Mouse (Mus musculus) heart, postnatal 36 days (tissue): ENCODE measurements at regions not wholly inside any gene's neighbourhood (a gene's known extent, or its start where the extent isn't known, plus 50 kb on each side); places are given as distances from the start of the nearest gene placed in this dataset.

ENCODE experiments used
- DNase-seq, 2 experiments: peaks; one replicate each; pipeline ENCODE4 v3.0.0; 2021 to 2022
- intact Hi-C: fragments of 180-260 bp; cut with DNase I; formaldehyde crosslinking; loops from one replicate; pipeline ENCODE4 v1.15.1; 2025

DNA sequence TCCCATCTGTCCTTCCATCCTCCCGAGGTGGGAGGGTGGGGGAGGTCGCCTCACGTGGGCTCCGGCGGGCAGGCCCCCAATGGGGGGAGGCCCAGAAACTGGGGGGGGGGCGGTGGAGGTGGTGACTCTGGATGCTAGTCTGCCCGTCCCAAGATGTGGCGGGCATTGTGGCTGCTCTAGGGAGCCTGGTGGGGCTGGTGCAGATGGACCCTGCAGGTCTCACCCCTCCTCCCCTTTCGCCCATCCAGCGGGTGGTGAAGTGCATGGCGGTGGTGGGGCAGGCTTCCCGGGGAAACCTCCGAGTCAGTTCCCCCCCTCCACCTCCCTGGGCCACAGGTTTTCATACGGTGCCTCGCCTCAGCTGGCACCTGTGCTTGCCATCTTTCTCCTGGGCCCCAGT is 88.6 kb downstream of the Inhba start:
- intact Hi-C loops, result no loop called here
- no peak for DNase-seq

DNA sequence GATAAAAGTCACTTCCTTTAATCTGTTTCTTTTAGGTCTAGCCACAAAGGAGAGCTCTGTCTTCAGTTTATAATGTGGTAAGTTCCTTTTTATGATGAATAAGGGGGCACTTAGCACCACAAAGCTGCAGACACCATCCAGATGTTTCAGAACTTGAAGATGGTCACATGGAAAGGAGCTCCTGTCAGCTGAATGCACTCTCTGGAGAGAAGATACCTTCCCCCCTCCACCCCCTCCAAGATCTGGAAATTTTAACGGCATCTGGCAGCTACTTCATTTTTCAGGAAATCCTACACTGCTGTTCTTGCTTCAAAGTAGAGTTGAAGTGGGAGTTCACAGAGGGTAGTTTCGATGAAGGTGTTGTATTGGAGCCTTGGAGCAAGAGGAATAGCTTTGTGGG is 103.2 kb downstream of the Inhba start:
- intact Hi-C loops, result no loop called here

DNA sequence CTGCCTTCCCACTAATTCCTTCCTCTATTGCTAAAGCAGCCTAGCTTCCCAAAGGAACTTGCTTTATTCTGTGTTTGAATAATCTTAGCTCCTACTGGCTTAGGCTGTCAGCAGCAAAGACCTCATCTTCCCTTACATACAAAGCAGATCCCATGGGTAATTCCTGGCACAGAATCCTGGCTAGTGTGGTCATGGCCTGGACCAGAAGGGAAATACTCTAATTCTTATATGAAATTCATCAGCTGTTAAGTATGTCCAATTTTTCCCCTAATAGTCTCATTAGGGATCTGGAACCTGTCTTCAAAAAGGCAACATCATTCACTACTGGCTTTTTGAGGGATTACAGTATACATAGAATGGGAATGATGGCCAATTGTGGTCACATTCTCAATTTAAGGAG is 135.0 kb downstream of the Inhba start:
- intact Hi-C loops, result no loop called here
- no peak for DNase-seq

More for the DNA sequence above, 103.2 kb downstream of the Inhba start:
- no peak for DNase-seq

DNA sequence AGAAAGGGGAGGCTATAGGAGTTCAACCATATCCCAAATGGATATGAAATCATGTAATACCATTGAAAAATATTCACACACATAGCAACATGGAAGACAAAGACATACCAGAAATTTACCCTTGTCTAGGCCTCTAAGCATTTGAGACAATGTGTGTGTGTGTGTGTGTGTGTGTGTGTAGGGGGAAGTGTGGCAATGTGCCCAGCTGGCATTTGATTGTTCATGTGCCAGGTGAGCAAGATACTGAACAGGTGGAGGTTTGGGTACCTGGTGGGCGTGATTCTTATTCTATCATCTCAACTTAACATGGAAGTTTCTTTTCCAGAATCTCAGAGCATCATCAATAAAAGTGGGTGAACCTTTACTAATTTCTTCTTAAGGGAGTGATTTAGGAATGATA is 143.3 kb downstream of the Inhba start:
- intact Hi-C loops, result no loop called here
- no peak for DNase-seq

DNA sequence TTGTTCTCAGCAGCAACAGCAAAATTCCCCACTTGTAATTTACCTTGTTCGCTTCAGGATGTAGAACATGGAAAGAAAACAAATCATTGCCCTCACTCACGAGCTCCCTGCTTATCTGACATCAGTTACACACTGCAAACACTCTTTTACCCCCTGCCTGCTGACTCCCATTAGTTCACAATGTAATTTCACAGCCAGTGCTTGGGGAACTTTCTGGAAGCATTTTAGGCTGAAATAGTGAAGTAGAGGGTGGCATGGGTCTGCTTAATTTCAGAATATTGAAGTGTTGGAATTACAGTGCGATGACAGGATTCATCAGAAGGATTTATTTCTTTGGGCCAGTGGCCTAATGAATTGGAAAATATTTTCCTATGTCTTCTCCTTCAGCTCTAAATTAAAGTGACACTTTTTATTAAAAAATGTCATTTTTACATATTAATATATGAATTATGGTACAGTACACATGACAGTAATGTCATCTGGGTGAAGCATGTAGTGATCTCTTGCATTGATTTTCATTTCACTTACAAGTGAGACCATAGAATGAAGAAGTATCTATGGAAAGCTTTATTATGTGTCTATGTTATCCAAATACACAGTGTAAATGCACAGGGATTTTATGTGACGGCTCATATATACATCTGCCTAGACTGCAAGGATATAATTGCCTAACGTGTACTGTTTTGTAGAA is 153.7 kb downstream of the Inhba start:
- intact Hi-C loops, result no loop called here
- no peak for DNase-seq

DNA sequence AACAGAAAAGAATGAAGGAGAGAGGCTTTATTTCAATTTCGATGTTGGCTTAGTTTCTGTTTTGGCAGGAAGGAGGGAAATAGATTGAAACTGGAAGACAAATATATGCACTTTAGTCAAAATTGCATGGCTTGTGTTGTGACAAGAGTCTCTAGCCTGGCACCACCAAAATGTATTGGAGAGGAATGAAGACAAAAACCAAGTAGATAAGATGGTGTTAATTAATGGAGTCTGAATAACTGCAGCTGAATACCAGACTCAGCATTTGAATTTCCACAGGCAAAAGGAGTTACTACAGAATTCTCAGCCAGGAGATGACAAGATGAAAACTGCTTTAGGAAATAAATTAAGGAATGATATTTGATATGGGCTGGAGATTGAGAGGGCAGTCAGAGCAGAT is 185.0 kb downstream of the Inhba start:
- no peak for DNase-seq
- intact Hi-C loops, result no loop called here

DNA sequence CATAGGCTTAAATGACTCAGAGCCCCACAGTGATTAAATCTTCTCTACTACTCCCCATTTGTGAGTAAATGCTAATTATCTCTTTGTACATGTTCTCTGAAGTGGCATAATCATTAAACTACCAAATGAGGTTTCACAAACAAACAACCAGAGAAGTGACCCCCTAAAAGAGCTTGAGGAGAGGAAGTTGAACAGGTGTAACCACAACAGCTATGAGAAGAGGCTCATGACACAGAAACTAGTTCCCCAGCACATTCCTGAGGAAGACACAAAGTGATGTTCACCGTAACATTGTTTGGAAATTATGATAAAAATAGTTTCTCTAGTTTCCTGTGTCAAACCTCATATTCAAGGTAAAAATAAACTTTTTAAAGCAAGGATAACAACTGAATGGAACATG is 188.4 kb downstream of the Inhba start:
- no peak for DNase-seq
- intact Hi-C loops, result no loop called here

DNA sequence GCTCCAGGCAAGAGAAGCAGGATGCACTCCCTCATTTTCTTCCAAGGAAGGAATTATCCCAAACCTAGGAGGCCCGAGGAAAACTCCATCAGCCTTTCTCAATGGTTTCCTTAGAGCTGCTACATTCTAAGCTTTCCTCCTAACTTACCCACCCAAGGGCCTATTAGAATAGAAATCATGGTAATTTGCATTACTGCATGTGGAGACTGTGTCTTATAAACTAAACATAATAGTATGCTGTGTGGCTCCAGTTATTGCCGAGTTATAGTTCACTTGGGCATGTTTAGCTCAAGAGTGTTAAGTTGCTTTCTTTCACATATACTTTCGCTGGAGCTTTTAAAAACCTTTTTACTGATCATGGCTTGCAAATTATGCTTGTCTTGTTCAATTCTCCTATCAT is 191.5 kb downstream of the Inhba start:
- intact Hi-C loops, result no loop called here
- DNase-seq, result no peak

DNA sequence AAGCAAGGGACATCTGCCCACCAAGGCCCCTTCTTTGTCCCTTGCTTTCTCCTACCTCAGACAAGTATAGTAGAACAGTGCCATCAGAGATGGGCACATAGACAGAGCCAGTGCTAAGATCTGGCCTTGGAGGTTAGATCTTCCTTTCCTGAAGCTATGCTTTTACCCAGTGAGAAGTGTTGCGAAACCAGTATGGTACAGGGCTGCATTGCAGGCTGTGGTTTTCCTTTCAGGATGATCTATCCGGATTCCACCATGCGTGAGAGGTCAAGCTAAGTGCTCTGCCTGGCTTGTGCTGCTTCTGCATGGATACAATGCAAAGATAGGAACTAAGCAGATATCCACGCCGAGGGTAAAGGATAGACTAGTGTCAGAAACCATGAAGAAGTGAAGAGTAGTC is 192.4 kb downstream of the Inhba start:
- intact Hi-C loops, result no loop called here
- no peak for DNase-seq

DNA sequence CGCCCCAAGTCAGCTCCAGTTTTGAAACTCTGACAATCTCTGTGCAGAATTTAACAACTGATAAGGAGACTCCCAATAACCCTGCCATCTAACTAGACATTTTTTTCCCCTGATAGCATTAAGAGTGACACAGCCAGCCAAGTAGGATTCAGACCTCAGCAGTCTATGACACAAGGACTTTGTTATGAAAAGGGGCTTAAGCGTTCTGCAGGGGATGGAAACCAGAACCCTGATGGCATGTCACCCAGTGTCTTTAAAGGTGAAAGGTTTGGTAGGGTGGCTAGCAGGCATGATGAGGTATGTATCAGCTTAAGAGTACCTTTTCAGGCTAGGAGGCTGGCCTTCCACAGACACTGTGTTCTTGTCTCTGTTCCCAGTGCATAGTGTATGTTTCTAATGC is 199.8 kb downstream of the Inhba start:
- no peak for DNase-seq
- intact Hi-C loops, result no loop called here

DNA sequence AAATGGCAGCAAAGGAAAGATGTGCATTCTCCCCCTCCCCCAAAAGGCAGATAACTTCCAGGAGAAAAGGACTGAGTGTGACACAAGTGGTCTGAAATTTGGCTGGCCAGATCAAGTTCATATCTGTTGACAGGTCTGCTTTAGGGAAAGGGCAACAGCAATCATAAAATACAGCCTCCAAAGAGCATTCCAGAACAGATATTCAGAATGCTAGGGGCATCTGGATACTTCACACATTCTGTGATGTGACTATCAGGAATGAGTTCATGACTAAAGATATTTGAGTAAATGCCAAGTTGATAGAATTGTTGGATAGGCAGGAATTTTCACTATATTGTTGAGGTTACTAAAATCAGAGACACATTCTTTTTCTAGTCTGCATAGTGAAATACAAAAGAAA is 208.2 kb downstream of the Inhba start:
- DNase-seq, result no peak
- intact Hi-C loops, result no loop called here

DNA sequence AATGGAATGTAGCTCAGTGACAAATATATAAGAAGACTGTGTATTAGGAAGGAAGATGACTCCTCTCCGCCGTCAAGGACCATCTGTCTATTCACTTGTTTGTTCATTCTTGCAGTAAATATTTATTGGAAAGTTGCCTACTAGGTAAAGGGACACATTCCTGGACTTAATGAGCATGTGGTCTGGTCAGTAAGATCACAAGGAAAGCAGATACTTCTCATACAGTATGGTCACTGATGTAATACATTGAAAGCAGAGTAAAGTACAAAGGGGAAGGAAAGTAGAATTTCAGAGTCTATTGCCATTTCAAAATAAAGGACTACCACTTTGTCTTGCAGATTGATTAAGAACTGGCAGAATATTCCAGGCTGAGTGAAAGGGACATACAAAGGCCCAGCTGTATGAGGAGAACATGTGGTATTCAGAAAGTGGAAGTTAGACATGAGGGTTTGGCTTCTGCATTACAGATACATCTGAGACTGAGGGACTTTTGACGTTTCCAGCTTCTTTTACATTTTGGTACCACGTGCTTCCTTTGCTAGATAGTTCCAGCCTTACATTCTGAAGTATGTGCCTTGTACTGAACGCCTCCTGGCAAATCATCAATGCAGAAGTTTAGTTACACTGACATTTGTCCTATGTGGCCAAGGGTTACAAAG is 211.4 kb downstream of the Inhba start:
- DNase-seq, result no peak
- intact Hi-C loops, result no loop called here

DNA sequence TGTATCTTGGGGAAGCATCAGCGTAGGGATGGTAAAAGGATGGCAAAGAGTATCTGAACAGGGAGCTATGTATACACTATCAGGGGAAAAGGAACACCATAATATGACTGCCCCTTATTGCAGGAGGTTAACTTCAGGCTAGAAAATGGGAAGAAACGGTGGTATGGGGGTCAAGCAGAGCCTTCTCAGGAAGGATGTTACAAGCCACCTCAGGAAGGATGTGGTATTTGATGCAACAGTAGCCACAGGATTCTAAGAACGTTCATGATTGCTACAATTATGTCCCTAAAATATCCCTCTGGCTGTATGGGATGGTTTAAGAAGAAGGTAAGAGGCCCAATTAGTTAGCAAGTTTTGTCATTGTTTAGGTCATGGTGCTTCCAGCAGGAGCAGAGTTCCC is 249.5 kb downstream of the Inhba start:
- DNase-seq, result no peak
- intact Hi-C loops, result no loop called here

DNA sequence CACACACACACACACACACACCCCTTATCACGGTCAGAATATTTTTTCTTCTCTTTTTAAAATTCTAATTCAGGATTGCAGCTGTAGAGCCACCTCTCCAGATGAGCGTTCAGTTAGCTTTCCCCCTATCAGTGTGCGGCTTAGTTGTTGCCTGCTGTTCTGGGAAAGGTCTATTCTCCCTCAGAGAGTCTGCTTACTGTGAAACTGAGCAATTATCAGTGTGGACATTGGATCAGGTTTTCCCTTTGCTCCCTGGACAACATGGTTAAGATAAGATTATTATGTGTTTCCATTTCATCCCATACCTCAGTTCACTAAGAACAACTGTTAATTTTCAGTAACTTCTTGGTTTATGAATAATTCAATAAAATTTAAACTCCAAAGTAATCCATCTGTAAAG is 268.3 kb downstream of the Inhba start:
- intact Hi-C loops, result no loop called here
- DNase-seq, result no peak

DNA sequence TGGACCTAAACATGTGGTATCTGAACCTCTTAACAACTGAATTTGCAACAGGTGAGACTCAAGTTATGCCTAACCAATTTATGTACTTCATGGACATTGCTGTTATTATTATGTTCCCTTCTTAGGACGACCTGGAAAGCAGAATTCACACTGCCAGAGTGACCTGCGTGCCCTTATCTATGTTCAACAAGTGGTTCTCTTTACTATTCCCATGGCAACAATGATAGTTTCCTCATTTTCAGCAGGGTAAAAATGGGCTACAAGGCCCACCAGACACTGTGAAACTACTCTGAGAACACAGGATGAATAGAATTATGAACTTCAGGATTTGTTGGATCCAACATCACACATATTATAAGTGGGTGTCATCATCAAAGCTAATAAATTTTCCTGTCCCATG is 269.1 kb downstream of the Inhba start:
- no peak for DNase-seq
- intact Hi-C loops, result no loop called here

DNA sequence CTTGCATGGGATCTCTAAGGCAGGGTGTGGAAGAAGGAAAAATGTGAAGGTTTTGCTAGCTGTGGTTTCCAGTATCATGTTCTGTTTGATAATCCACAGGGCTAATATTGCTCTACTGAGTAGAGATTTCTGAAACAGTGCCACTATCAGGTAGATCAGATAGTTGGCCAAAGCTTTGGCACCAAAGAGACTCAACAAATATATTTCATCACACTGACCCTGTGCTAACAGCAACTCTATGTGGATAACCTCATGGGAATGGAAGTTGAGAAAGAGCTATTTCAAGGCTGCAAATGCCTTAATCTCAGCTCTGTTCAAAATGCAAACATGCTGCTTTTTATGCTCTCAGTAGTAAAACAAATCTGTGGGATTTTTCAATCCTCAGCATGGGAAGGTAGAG is 270.1 kb downstream of the Inhba start:
- intact Hi-C loops, result no loop called here
- DNase-seq, result no peak

DNA sequence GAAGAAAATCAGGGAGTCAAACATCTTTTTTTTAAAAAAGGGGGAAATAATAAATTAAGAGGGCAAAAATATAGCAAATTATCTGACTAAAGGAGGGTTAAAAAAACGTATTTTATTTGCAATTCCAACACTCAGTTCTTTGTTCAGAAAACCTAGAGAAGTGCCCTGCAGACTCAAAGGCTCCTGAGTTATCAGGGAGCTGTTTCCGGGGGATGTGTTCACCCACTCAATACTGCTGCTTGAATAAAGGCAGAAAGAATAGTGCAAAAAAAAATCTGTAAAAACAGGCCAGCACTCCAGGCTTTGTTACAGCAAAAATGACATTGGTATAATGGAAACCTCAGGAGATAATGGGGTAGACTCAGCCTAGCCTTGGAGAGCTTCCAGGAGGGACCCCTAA is 270.6 kb downstream of the Inhba start:
- no peak for DNase-seq
- intact Hi-C loops, result no loop called here

DNA sequence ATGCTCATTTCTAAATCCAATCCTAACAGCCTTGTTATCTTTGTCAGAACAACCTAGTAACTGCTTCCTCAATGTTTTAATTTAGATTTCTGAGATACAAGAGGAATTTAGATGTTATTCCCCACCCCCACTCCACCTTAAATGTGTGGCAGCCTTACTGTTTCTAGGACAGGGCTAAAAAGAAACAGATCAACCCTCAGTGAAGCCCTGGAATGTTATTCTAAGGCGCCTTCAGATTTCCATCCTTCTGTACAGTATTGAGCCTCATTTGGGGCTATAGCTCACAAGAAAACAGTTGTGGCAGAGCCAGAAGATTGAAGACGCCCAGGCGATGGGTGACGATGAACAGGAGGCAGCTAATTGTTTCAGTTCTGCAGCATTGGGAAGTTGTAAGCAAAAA is 271.7 kb downstream of the Inhba start:
- no peak for DNase-seq
- intact Hi-C loops, result no loop called here

DNA sequence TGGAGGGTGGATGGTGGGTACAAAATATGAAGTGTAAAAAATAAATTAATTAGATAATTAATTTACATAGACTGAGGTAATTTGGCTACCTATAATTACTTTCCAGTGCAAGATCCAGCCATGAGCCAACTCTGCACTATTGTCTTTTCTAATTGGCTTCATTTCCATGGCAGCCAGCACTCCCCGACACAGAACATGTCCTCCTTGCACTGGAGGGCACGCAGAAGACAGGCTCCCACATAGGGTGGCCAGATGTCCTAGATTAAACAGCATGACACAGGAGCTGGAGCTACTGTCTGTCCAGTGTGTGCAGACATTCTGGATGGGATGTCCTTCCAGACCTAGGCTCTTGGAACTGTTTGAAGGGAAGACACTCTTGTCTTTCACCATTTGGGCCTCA is 278.0 kb downstream of the Inhba start:
- intact Hi-C loops, result no loop called here
- DNase-seq, result no peak

DNA sequence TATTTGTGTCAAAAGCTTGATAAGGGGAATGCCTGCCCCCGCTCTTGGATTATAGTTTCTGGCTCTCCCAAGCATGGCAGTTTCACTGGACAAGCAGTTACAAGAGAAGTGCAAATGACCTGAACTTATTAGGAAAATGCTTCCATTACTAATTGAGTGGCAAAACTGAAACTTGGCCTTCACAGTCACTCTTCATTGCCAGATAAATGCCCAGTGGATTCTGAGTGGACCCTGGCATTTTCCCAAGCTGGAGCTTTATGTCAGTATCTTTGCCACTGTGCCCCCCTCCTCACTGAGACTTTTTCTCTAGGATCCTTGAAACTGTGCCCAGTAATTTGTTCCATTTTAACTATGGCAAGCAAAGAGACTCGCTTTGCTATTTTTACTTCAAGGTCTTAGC is 279.1 kb downstream of the Inhba start:
- intact Hi-C loops, result no loop called here
- DNase-seq, result no peak

DNA sequence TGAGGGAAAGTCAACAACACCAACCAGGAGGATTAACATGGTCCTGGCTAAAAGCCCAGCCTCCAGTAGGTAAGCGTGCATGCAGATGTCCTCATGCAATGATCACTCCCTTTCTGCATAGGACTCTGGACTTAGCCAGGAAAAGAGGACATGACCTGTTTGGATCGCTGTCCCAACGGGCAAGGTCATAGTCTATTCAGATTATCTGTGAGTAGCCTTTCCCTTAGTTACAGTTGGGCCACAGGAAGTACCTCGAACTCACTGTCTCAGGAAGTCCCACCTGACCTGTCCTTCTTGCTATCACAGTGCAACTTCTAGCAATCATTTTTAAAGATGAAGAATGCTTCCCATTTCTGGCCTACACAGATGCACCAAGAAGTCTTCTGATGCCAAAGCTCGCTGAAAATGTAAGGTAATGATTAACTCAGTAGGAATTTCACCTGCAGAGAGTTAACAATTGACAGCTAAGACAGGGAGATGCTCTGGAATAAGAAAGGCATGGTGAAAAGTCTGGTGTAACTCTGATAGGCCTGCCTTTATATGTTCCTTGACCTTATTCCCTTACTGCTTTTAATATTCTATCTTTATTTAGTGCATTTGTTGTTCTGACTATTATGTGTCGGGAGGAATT is 280.1 kb downstream of the Inhba start:
- intact Hi-C loops, result no loop called here
- DNase-seq, result no peak

DNA sequence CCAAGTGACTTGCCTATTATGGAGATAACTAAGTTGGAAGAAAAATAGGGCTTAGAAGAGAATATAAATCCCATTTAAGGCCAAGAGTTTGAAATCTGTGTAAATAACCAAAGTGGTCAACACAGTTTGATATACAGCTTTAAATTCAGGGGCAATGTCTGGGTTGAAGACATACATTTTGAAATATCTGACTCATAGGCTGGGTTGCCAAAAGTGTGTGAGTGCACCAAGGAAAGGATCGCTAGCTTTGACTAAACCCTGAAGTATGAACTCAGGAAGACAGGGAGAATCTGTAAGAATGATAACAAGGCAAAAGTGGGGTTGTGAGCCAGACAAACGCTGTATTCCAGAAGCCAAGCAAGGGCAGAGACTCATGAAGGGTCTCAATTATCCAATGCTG is 288.1 kb downstream of the Inhba start:
- intact Hi-C loops, result no loop called here
- DNase-seq, result no peak
